Mouse (Mus musculus) thymus, postnatal 0 days (tissue): ENCODE measurements around the gene Tshz3. TPM values are rescaled to one million over a fixed set of nuclear protein-coding genes. Genes with fewer than 3 reads are reported as not detected.

Source experiments
- DNase-seq: peaks from one replicate; pipeline ENCODE4 v3.0.0-alpha.2; 2015; ENCODE audit warnings: low spot score
- polyA plus RNA-seq: library from polyadenylated mRNA; unstranded; fragments of >200 nt; fragmentation: Nextera tagmentation; extraction: Ambion mirVana; gene quantifications from 2 replicates; pipeline ENCODE4 v1.2.1, GENCODE M21; 2015

Tshz3 gene
- 0.64 and 0.99 TPM in 2 replicates for polyA plus RNA-seq

DNA sequence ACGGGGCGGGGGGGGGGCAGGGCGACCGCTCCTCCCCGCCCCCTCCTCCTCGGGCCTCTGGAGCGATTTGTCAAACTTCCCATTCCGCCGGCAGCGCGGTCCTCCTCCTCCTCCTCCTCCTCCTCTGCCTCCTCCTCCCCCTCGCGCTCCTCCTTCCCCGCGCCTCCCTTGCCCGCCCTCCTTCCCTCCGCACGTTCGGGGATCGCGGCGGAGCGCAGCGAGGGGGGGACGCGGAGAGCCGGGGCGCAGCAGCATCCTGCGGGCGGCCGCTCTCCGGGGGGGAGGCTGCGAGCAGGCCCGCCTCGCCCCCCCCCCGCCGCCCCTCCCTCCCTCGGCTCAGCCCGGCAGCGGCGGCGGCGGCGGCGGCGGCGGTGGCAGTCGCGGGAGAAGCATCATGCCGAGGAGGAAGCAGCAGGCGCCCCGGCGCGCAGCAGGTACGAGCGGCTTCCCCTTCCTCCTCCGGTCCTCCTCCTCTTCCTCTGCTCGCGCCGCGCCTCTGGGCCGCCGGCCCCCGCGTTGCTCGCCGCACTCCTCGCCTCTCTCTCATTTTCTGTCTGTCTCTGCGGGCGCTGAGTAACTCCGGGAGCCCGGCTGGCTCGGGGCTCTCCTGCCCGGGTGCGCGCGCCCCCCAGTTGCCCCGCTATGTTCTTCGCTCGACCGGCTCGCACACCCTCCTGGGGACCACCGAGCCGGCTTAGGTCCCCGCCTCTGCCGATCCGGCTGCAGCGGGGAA, at the start of gene Tshz3:
TSS of gene Tshz3 (plus strand) at position 263 of the 733 bp plus-strand sequence.
- peak; percentile 35 for DNase-seq

DNA sequence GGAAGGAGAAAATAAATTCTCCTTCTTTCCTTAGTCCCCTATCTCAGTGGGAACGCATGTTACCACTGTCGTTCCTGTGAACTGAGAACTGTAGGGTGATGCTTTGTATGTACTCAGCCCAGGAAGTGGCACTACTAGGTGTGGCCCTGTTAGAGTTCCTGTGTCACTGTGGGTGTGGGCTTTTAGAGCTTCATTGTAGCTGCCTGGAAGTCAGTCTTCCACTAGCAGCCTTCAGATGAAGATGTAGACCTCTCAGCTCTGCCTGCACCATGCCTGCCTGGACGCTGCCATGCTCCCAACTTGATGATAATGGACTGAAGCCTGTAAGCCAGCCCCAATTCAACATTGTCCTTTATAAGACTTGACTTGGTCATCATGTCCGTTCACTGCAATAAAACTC, 42.0 kb upstream of the Tshz3 start:
- DNase-seq = no peak

DNA sequence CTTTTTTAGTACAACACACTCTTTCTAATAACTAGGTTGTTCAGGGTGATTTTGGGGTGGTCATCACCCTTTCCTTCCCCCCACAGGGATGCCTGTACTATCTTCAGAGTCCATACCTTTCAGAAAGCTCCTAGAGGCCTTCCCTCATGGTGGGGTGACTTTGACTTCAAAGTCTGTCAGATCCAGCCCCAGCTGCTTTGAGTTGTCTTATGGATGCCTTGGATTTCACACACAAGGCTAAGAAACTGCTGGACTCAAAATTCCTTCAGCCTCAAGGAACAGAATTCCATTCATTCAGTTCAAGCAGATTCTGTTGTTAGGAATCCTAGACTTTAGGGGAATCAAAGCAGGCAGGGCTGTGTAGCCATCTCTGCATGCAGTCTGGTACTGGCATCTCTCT, 41.5 kb upstream of the Tshz3 start:
- DNase-seq = no peak

DNA sequence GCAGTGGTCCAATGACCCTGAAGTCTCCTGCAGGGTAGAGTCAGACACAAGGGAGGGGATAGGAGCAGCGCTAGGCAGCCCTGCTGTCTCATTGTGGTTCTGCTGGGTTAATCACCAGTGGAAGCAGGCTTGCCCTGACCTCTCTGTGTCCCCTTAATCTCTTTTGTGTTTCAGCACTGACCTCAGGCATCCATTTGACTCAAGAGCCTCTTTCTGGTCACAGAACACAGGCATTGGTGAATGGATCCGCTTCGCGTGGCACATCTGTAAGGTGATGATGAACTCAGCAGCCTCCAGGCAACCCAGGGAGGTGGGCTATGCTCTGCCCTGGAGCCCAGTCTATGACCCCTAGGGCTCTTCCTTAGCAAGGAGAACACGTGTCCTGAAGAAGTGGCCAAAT, 39.6 kb upstream of the Tshz3 start:
- DNase-seq = no peak

DNA sequence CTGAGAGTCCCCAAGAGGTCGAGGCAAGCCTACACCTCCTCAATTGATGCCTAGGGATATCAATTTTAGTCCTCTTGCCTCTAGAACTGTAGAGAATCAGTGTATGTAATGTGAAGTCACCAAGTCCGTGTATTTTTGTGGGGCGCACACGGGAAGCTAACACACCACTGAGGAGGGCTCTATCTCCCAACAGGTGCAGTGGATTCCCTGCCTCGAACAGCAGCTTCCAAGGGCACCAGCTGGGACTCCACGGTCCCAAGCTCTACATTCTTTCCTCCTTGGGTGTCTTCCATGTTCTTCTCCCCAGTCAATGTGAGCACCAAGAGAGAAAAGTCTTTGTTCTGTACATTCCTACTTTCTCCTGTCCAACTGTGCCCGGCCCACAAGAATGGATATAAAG, 38.7 kb upstream of the Tshz3 start:
- DNase-seq = no peak

DNA sequence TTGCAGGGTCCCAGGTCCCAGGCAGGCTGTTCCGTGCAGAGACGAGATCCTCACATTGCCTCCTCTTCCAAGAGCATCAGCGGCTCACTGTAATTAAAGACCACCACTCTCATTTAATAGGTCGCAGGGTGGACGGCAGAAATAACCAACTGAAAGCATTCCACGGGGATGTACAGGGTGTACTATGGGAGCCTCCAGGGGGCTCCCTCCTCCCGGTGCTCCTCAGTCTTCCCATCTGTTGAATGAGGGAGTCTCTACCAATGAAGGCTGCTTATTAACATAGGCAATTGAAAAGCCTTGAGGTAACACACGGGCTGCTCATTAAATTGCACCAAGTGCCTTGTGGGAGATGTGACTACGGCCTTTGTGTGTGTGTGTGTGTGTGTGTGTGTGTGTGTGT, 37.3 kb upstream of the Tshz3 start:
- DNase-seq = no peak

DNA sequence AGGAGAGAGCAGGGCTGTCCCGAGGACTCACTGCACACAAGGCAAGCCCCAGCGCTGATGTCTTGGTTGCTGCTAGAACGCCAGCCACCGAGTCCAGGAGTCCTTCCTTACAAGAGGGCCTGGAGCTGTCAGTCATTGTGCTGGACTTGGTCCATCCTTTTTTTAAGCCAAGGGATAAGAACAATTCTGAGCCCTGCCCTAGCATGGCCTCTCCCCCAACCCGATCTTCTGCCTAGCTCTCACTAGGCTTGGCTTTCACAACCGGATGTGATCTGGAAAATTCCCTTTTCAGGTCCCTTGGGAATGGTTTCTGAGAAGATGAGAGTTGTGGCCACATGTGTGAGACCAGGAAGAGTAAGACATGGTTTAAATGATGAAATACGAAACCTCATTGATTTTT, 34.5 kb upstream of the Tshz3 start:
- DNase-seq = no peak

DNA sequence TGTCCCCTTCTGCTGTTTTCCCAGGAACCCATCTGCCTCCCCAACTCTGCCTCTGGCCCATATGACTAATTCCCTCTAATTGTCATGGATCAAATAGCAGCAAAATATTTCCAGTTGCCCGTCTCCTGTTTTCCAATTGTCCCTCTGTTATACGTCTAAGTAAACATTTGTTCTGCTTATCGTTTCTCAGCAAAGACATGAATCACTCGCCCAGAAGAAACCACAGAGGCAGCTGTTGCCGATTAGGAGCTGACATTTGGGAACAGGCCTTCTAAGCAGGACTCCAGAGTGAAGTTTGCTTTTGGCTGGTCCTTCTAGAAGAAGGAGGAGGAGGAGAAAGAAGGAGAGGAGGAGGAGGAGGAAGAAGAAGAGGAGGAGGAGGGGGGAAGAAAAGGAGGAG, 30.2 kb upstream of the Tshz3 start:
- DNase-seq = no peak

DNA sequence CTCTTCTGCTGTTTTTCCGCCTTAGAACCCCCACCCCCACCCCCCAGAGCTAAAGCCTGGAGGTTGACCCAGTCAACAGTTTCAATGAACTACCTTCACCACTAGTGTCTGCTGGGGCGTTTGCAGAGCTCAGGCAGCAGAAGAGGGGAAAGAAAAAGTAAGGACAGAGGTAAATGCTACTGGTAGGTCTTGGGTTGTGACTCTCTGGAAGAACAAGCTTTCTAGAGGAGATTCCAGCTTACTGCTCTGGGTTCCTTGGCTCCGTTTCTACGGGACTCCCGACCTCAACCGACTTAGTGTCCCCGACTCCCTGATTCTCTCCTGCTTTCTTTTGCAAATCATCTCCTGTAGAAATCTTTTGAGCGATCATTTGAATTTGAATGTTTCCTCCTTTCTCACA, 19.9 kb upstream of the Tshz3 start:
- no peak for DNase-seq

DNA sequence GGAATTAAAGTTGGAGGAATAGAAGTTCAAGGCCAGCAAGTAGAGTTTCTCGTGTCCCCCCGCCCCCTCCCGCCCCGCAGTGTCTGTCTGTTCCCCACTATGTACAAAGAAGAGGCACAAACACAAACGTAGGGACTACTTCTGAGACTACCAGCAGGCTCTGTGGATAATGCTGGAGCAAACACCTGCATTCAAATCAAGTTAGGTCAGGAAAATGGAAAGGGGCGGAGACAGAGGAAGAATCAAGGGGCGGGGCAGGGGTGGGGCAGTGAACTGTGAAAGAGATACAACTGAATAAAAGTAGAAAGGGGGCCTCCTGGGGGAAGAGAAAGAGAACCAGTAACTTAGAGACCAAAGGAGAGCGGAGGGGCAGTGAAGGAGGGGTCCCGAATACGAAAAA, 19.4 kb upstream of the Tshz3 start:
- DNase-seq = no peak

DNA sequence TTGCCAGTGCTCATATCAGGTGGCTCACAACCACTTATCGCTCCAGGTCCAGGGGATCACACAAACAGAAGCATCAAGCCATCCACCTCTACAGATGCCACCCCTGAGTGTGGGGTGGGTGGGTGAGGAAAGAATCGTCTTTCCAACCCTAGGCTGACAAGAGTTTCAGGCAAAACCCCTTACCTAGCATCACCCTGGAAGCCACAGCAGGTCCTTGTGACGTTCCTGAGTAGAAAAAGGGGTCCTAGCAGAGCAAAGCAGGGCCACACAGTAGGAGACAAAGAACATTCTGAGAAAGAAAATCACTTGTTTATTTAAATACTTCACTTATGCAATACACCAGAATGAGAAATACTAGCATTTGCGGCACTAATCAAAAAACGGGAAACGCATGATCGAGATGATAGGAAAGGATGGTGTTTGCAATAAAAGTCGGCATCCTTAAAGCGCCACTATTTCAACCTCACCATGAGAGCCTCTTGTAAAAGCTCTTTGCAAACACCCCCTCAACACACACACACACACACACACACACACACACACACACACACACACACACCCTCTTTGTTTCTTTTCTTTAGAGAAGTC, 18.8 kb upstream of the Tshz3 start:
- no peak for DNase-seq

DNA sequence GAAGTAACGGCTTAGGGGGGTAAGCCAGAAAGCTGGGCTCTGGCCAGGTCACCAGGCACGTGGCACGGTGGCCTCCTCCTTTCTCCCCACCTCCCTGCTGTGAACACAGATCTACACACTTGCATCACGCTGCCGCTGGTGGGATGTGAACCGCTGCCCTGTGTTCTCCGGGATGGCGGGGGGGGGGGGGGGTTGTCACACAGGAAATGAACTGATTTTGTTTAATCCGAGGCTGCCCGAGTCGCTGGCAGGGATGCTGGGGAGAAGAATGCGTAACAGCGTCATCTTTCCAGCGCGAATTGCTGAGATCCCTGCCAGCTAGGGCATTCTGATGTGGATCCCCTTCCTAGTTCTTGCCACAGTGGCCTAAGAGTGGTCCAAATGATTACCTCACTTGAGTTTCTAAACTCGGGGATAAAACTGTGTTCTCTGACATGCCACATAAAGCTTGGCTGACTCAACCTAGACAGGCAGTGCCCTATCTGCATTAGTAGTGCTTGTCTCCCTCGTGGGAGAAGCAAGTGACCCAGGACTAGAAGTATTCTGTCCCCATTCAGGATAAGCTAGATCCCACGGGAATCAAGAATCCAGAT, 18.0 kb upstream of the Tshz3 start:
- no peak for DNase-seq

DNA sequence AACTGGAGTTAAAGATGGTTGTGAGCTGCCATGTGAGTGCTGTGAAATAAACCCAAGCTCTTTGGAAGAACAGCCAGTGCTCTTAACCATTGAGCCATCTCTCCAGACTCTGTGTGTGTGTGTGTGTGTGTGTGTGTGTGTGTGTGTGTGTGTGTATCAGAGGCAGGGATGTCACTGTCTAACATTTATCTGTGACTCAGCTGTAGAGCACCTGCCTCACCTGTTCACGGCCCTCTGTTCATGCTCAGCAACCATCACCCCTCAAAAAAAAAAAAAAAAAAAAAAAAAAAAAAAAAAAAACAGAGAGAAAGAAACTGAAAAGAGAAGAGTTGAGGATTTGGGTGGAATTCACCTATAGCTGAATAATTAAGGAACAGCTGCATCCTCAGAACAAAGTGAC, 10.4 kb upstream of the Tshz3 start:
- DNase-seq = no peak

DNA sequence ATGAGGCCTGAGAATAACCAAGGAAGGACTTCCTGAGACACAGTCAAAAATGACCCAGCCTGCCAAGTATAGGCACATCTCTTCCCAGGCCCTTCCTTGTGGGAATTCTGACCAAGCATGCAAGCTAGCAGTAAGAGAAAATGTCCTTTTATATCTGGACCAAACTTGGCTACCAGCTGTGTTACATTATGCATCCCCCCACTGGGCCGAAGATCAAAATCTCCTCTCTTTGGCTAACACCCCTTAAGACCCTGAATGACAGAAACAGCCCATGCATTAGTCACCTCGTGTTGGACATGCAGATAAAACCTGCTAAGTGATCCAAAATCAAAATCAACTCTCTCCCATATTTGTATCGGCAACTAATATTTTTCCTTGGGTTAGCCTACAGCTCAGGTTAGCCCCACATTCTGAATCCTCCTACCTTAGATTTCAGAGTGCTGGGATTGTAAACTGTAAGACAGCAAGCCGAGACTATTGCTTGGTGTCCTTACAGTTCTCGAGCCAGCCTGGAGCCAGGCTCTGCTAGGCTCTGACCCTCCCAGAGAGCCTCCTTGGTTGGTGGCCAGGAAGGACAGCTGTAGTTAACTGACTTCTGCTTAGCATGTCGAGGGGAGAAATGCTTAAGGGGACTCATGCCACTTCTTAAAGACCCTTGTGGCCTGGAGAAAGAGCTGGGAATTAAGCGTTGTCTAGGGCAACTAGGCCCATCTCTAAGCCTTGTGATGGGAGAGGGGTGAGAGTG, 8.7 kb upstream of the Tshz3 start:
- no peak for DNase-seq

DNA sequence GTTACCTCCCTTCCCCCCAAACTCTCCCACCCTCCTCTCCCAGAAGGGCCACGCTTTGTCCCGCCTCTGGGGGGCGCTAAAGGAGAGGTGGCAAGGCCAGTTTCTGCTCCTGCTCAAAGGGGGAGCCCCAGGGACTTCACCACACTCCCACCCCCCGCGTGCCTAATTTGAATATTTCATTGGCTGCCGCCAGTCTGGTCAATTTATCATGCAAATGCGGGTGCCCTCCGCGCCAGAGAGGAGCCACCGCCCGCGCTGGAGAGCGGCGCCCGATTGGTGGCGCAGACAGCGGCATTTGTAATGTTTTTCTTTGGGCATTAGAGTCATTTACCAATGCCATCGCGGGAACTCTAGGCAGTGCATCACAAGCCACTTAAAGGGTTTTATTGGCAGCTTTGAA, 7.4 kb upstream of the Tshz3 start:
- peak; percentile 48 for DNase-seq

DNA sequence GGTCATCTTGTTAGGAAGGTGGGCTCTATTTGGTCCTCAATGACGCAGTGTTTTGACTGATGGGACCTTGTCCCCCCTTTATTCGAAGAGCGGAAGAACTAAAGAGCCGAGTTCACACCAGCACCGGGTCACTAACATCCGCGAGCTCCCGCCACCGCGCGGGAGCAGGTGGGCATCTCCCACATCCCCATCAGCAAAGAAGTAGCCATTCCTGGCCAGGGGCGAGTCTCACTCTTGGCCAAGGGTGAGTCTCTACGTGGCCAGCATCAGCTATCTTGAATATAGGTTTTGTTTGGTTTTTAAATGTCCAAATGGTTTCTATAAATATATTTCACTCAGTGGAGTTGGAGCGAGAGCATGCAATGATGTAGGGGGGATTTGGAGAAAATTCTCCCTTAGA, 6.3 kb upstream of the Tshz3 start:
- DNase-seq = no peak

DNA sequence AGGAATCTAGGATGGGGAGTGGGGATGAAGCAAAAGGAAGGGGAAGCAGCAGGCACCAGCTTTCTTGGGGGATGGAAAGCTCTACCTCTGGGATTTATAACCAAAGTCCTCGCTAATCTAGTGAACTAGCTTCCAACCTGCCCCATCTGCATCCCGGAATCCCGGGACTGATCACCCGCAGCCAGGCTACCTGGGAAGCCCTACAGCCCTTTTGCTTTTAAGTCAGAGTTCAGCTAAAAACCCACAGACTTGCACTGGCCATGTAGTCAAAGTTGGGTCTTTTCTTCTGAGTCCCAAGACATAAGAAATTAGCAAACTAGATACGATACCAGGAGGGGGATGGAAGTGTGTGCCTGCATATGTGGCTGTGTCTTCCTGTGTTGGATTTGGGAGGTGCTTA, 5.5 kb upstream of the Tshz3 start:
- no peak for DNase-seq

DNA sequence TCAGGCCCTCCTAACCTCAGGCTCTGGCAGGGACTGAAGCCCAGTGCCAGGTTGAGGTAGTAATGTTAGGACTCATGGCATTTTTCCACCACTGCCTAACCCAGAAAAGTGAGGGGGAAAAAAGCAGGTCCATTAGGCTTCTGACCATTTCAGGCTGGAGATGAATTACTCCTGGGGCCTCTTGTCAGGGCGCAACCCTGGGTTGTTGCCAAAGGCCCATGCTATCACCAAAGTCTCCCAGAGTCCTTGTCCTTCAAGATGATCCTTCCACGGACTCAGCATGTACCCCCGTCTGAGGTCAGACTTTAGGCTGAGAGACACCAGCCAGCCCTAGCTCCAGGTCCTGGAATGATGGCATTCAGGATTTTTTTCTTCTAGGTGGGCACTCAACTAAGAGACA, 4.8 kb upstream of the Tshz3 start:
- no peak for DNase-seq

DNA sequence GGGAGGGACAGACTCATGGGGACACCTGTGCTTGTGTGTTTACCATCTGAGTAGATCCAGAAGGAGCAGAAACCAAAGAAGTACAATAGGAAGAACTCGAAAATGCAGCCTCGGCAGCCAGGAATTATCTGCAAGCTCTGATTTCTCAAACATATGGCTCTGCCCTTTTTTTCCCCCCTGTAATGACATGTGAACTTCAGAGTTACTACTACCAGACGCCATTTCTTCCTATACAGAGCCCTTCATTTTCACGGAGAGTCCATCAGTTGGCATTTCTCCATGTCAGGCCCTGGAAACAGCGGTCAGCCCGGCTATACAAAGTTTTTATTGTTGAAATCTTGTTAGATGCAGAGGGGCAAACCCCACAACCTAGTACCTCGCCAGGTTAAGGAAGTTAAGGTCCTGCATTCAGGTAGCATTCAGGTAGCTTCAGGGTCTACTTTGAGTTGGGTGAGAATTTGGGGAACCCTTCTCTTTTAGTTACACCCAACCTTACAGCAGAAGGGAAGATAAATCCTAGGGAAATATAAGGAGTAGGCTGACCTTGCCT, 3.2 kb upstream of the Tshz3 start:
- DNase-seq = no peak

DNA sequence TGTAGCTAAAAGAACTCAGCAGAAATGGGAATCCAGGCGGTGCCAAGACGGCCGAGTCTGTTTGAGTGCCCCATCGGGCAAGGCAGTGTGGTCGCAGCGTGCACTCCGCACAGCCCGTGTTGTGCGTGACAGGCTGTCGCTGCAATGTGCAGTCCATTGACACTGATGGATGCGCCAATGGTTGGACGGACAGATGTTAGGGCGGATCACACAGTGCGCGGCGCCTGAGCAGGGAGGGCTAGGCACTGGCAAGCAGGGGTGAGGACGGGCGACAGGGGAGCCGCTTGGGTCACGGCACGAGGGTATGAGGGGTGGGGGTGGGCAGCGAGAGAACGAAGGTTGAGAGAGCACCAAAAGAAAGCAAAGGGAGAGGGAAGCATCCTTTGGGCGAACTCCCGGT, 2.6 kb upstream of the Tshz3 start:
- no peak for DNase-seq

DNA sequence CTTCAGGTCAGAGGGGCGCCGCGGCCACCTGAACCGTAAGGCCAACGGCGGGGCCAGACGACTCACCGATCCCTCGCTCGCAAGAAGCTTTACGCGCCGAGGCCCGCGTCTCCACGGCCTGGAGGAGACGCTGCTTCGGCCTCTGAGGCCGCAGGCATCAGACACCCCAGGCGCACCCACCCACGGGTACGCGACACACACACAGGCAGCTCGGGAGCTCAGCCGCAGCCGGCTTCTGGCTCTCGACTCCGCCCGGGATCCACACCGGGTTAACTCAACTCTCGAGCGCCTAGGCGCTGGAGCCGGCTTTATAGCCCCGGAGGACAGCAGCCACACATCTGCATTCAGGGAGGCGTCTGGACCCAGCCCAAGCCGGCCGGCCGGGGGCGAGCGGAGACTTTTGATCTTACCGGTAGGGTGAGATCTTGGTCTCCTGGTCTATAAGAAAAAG, 2.1 kb upstream of the Tshz3 start:
- no peak for DNase-seq
